9 mouse cellular contexts compared by ENCODE assay signal in genomic region chr8:70501820-70502529, GRCm38 (mm10). TPM values are rescaled to one million over a fixed set of nuclear protein-coding genes. Genes with fewer than 3 reads are reported as not detected.
DNase-seq lines count a peak whose midpoint lies in the region; ATAC-seq and TF ChIP-seq lines count a peak whose summit lies in the region.
"Had no signal": no experiment of that assay in that cellular context is flagged by ENCODE, and none has a peak within 500 bp of the region (broad histone marks: within the 10 kb centered on the region; RNA-seq: fewer than 3 reads in every experiment).

No protein-coding gene starts in this region.

- ATAC-seq in limb, embryonic 13.5 days (ENCODE audit: low FRiP score, low read depth): no peak

- peak overlapping the region; percentile 82 for H3K27ac ChIP-seq in MEL (ENCODE audit: control insufficient read depth, low read depth, low read length)
- no peak overlapping the region for H3K27ac ChIP-seq in limb, embryonic 13.5 days

- peaks cover 3 to 35% of the 10 kb centered on the region in 2 experiments; a peak in 3 of 4 replicates for H3K4me1 ChIP-seq in MEL (ENCODE audit: control insufficient read depth in 1 of 2, insufficient read depth in 2 of 2, low read length in 2 of 2)
- H3K4me1 ChIP-seq in limb, embryonic 13.5 days: peaks cover 75% of the 10 kb centered on the region

- peak overlapping the region; percentile 88 for H3K9ac ChIP-seq in MEL (ENCODE audit: control insufficient read depth, low read depth, low read length, poor library complexity, severe bottlenecking)
- peak overlapping the region; percentile 57; the same call in 1 of the 2 replicates for H3K9ac ChIP-seq in limb, embryonic 13.5 days

- no peak for TF ChIP-seq POLR2A in MEL (IDR thresholded peaks at IDR 0.05; ENCODE audit: control insufficient read depth in 1 of 2, insufficient read depth in 1 of 2, low read depth in 1 of 2, low read length in 2 of 2, poor library complexity in 1 of 2)

- no peaks in the 10 kb centered on the region for H3K27me3 ChIP-seq in MEL (ENCODE audit: control insufficient read depth in 1 of 2, insufficient read depth in 2 of 2, low read length in 2 of 2)
- peaks cover 49% of the 10 kb centered on the region for H3K27me3 ChIP-seq in limb, embryonic 13.5 days

- no peaks in the 10 kb centered on the region for H3K9me3 ChIP-seq in MEL (replicated peaks; ENCODE audit: insufficient read depth, low read length)
- H3K9me3 ChIP-seq in limb, embryonic 13.5 days: no peaks in the 10 kb centered on the region

- no peak for TF ChIP-seq EP300 in MEL (IDR thresholded peaks at IDR 0.05; ENCODE audit: low read depth in 1 of 2, low read length in 2 of 2)

- peak overlapping the region; percentile 54 to 84 for H3K4me3 ChIP-seq in MEL (ENCODE audit: control insufficient read depth in 1 of 2, insufficient read depth in 1 of 2, low read depth in 2 of 2, low read length in 2 of 2)
- 0 out of 2 replicates have a peak overlapping the region, but pooled peaks have one; percentile 0 for H3K4me3 ChIP-seq in limb, embryonic 13.5 days

- peak overlapping the region; percentile 79 for H3K4me2 ChIP-seq in limb, embryonic 13.5 days (replicated peaks)

- H3K36me3 ChIP-seq in MEL (ENCODE audit: control insufficient read depth in 1 of 2, insufficient read depth in 2 of 2, low read length in 2 of 2): peaks cover 0 to 18% of the 10 kb centered on the region in 2 experiments; a peak in 2 of 4 replicates
- H3K36me3 ChIP-seq in limb, embryonic 13.5 days: peaks cover 4% of the 10 kb centered on the region

- TF ChIP-seq RAD21 in MEL (IDR thresholded peaks at IDR 0.05; ENCODE audit: low read depth, low read length): no peak; the same call in 1 of the 2 replicates

- no peak for TF ChIP-seq CTCF in MEL (IDR thresholded peaks at IDR 0.05 in 2 of 3, conservative IDR thresholded peaks at IDR 0.05 in 1 of 3; ENCODE audit: control insufficient read depth in 1 of 3, insufficient read depth in 1 of 3, low read depth in 2 of 3, low read length in 3 of 3, poor library complexity in 1 of 3, severe bottlenecking in 1 of 3)

- H3K79me2 ChIP-seq in MEL (ENCODE audit: control insufficient read depth, insufficient read depth, low read length, poor library complexity): peaks cover 16% of the 10 kb centered on the region

- WGBS in limb, embryonic 13.5 days: 14% methylated on average over 23 of the region's 23 CpGs

- DNase-seq in heart, adult 18-20 months: peak; percentile 69 to 73
- DNase-seq in heart, adult 8-10 months (ENCODE audit: low spot score): no peak
- DNase-seq in MEL (ENCODE audit: low read depth, low spot score): peak; percentile 68
- DNase-seq in gastrocnemius, postnatal 25 days: peak; percentile 75
- DNase-seq in urinary bladder, adult 2 months (ENCODE audit: low spot score): no peak
- no peak for DNase-seq in layer of hippocampus, postnatal 14 days (ENCODE audit: low spot score in 2 of 2)
- DNase-seq in frontal cortex, adult 2 months (ENCODE audit: extremely low spot score in 1 of 2, low spot score in 1 of 2): no peak

TF ChIP-seq in MEL, 35 proteins besides CTCF, POLR2A, EP300 and RAD21 (continues in another document):
- no peak for TF ChIP-seq MYB (IDR thresholded peaks at IDR 0.05; ENCODE audit: low read depth, low read length)
- TF ChIP-seq ZNF384 (IDR thresholded peaks at IDR 0.05; ENCODE audit: low read depth, low read length): no peak
- TF ChIP-seq TCF12 (IDR thresholded peaks at IDR 0.05; ENCODE audit: low read depth, low read length): 0 out of 2 replicates have a peak, but pooled peaks have one; percentile 12
- TF ChIP-seq NELFE (IDR thresholded peaks at IDR 0.05; ENCODE audit: low read depth, low read length): no peak
- TF ChIP-seq KAT2A (conservative IDR thresholded peaks at IDR 0.05; ENCODE audit: low read depth, low read length): no peak; the same call in 1 of the 2 replicates
- no peak for TF ChIP-seq SMC3 (IDR thresholded peaks at IDR 0.05; ENCODE audit: low read depth, low read length)
- no peak for TF ChIP-seq MEF2A (IDR thresholded peaks at IDR 0.05; ENCODE audit: extremely low read depth, insufficient replicate concordance, low read depth, low read length, poor library complexity, severe bottlenecking)
- TF ChIP-seq NRF1 (IDR thresholded peaks at IDR 0.05; ENCODE audit: insufficient read depth, low read depth, low read length, poor library complexity, severe bottlenecking): no peak
- TF ChIP-seq RCOR1 (IDR thresholded peaks at IDR 0.05; ENCODE audit: low read depth, low read length): no peak
- peak; percentile 27; the same call in 1 of the 2 replicates for TF ChIP-seq SIN3A (IDR thresholded peaks at IDR 0.05; ENCODE audit: low read length)
- peak; percentile 45; the same call in 1 of the 2 replicates for TF ChIP-seq HCFC1 (IDR thresholded peaks at IDR 0.05; ENCODE audit: low read depth, low read length)
- TF ChIP-seq CHD2 (IDR thresholded peaks at IDR 0.05; ENCODE audit: low read length): peak; percentile 66
- TF ChIP-seq POLR2AphosphoS2 (IDR thresholded peaks at IDR 0.05; ENCODE audit: low read length): no peak
- 0 out of 2 replicates have a peak, but pooled peaks have one; percentile 15 for TF ChIP-seq TBP (IDR thresholded peaks at IDR 0.05; ENCODE audit: low read depth, low read length)
- TF ChIP-seq USF1 (IDR thresholded peaks at IDR 0.05; ENCODE audit: low read depth, low read length): no peak
- TF ChIP-seq BHLHE40 (IDR thresholded peaks at IDR 0.05; ENCODE audit: borderline replicate concordance, low read depth, low read length): no peak; the same call in 1 of the 2 replicates
- no peak for TF ChIP-seq ZKSCAN1 (IDR thresholded peaks at IDR 0.05; ENCODE audit: low read depth, low read length)
- TF ChIP-seq MXI1 (IDR thresholded peaks at IDR 0.05; ENCODE audit: low read depth, low read length): no peak
- TF ChIP-seq UBTF (IDR thresholded peaks at IDR 0.05; ENCODE audit: borderline replicate concordance, insufficient read depth, low read depth, low read length): no peak
- no peak for TF ChIP-seq E2F4 (IDR thresholded peaks at IDR 0.05; ENCODE audit: borderline replicate concordance, low read depth, low read length)

RNA-seq across cellular contexts. Expression of gene Rex1bd, which starts 4.6 kb away (rescaled TPM):
- 100 to 1,000 TPM; 113 to 128 TPM for total RNA-seq in heart, adult 18-20 months (2021)
- 100 to 1,000 TPM; 118 to 133 (median 124) TPM for total RNA-seq in heart, adult 8-10 months (2022)
- 200 and 204 TPM in 2 replicates for total RNA-seq in MEL (2012; rRNA removed)
- polyA plus RNA-seq in MEL (2012; ENCODE audit: insufficient read depth in 1 of 2, insufficient read length in 2 of 2, low read depth in 1 of 2, low replicate concordance in 2 of 2, missing spikeins in 1 of 2): 100 to 1,000 TPM in 1 of 2 experiments, not detected in 1; 145 TPM
- 100 to 1,000 TPM; 112 to 120 TPM for total RNA-seq in gastrocnemius, postnatal 25 days (2021)
- polyA plus RNA-seq in limb, embryonic 13.5 days (2015; fragmentation: Nextera tagmentation; extraction: Ambion mirVana): 139 and 148 TPM in 2 replicates
- 119 and 129 TPM in 2 replicates for polyA plus RNA-seq in urinary bladder, adult 2 months (2012; rRNA removed)
- 100 to 1,000 TPM in 1 of 2 experiments, 10 to 100 TPM in 1; 83.2 to 103 TPM for total RNA-seq in layer of hippocampus, postnatal 14 days (2021)
- 197 and 210 TPM in 2 replicates for polyA plus RNA-seq in frontal cortex, adult 2 months (2012; rRNA removed)

RNA-seq across cellular contexts. Expression of gene Uba52, which starts 8.6 kb away (rescaled TPM):
- 1,000 to 10,000 TPM; 1,328 to 1,514 TPM for total RNA-seq in heart, adult 18-20 months (2021)
- 1,000 to 10,000 TPM; 1,436 to 1,703 (median 1,558) TPM for total RNA-seq in heart, adult 8-10 months (2022)
- 3,582 and 3,633 TPM in 2 replicates for total RNA-seq in MEL (2012; rRNA removed)
- polyA plus RNA-seq in MEL (2012; ENCODE audit: insufficient read depth in 1 of 2, insufficient read length in 2 of 2, low read depth in 1 of 2, low replicate concordance in 2 of 2, missing spikeins in 1 of 2): 1,000 to 10,000 TPM in 1 of 2 experiments, not detected in 1; 2,814 TPM
- 100 to 1,000 TPM; 785 to 797 TPM for total RNA-seq in gastrocnemius, postnatal 25 days (2021)
- polyA plus RNA-seq in limb, embryonic 13.5 days (2015; fragmentation: Nextera tagmentation; extraction: Ambion mirVana): 856 and 861 TPM in 2 replicates
- 881 and 1,275 TPM in 2 replicates for polyA plus RNA-seq in urinary bladder, adult 2 months (2012; rRNA removed)
- total RNA-seq in layer of hippocampus, postnatal 14 days (2021): 1,000 to 10,000 TPM; 1,048 to 1,082 TPM
- polyA plus RNA-seq in frontal cortex, adult 2 months (2012; rRNA removed): 901 and 1,108 TPM in 2 replicates

RNA-seq across cellular contexts. Expression of gene Crlf1, which starts 9.0 kb away (rescaled TPM):
- under 1 TPM; 0.20 to 0.62 TPM for total RNA-seq in heart, adult 18-20 months (2021)
- total RNA-seq in heart, adult 8-10 months (2022): under 1 TPM in 2 of 4 experiments, not detected in 2; 0.57 to 0.97 TPM
- total RNA-seq in MEL (2012; rRNA removed): 3.8 and 6.6 TPM in 2 replicates
- polyA plus RNA-seq in MEL (2012; ENCODE audit: insufficient read depth in 1 of 2, insufficient read length in 2 of 2, low read depth in 1 of 2, low replicate concordance in 2 of 2, missing spikeins in 1 of 2): 10 to 100 TPM in 1 of 2 experiments, not detected in 1; 26.6 TPM
- 1 to 10 TPM; 1.7 to 3.8 TPM for total RNA-seq in gastrocnemius, postnatal 25 days (2021)
- polyA plus RNA-seq in limb, embryonic 13.5 days (2015; fragmentation: Nextera tagmentation; extraction: Ambion mirVana): 83.3 and 85.0 TPM in 2 replicates
- 0.40 and 0.41 TPM in 2 replicates for polyA plus RNA-seq in urinary bladder, adult 2 months (2012; rRNA removed)
- total RNA-seq in layer of hippocampus, postnatal 14 days (2021): 10 to 100 TPM; 21.8 to 24.2 TPM
- polyA plus RNA-seq in frontal cortex, adult 2 months (2012; rRNA removed): 1.8 and 3.4 TPM in 2 replicates

RNA-seq across cellular contexts. Expression of gene Tmem59l, which starts 14.8 kb away (rescaled TPM):
- not detected for total RNA-seq in heart, adult 18-20 months (2021)
- total RNA-seq in heart, adult 8-10 months (2022): not detected
- total RNA-seq in MEL (2012; rRNA removed): not detected in 2 replicates
- not detected for polyA plus RNA-seq in MEL (2012; ENCODE audit: insufficient read depth in 1 of 2, insufficient read length in 2 of 2, low read depth in 1 of 2, low replicate concordance in 2 of 2, missing spikeins in 1 of 2)
- not detected for total RNA-seq in gastrocnemius, postnatal 25 days (2021)
- polyA plus RNA-seq in limb, embryonic 13.5 days (2015; fragmentation: Nextera tagmentation; extraction: Ambion mirVana): 24.2 and 26.6 TPM in 2 replicates
- 0.08 and 0.28 TPM in 2 replicates for polyA plus RNA-seq in urinary bladder, adult 2 months (2012; rRNA removed)
- 100 to 1,000 TPM; 251 to 263 TPM for total RNA-seq in layer of hippocampus, postnatal 14 days (2021)
- polyA plus RNA-seq in frontal cortex, adult 2 months (2012; rRNA removed): 263 and 277 TPM in 2 replicates
- polyA plus RNA-seq: spleen, adult 2 months had no signal

RNA-seq across cellular contexts. Expression of gene Klhl26, which starts 25.2 kb away (rescaled TPM):
- total RNA-seq in heart, adult 18-20 months (2021): 1 to 10 TPM; 8.4 to 9.7 TPM
- total RNA-seq in heart, adult 8-10 months (2022): 1 to 10 TPM; 8.1 to 9.3 (median 8.4) TPM
- total RNA-seq in MEL (2012; rRNA removed): 7.6 and 8.0 TPM in 2 replicates
- 10 to 100 TPM in 1 of 2 experiments, not detected in 1; 11.4 TPM for polyA plus RNA-seq in MEL (2012; ENCODE audit: insufficient read depth in 1 of 2, insufficient read length in 2 of 2, low read depth in 1 of 2, low replicate concordance in 2 of 2, missing spikeins in 1 of 2)
- total RNA-seq in gastrocnemius, postnatal 25 days (2021): 1 to 10 TPM; 4.9 to 6.1 TPM
- polyA plus RNA-seq in limb, embryonic 13.5 days (2015; fragmentation: Nextera tagmentation; extraction: Ambion mirVana): 29.0 and 30.3 TPM in 2 replicates
- polyA plus RNA-seq in urinary bladder, adult 2 months (2012; rRNA removed): 34.7 and 36.9 TPM in 2 replicates
- 10 to 100 TPM; 44.7 to 45.5 TPM for total RNA-seq in layer of hippocampus, postnatal 14 days (2021)
- polyA plus RNA-seq in frontal cortex, adult 2 months (2012; rRNA removed): 59.4 and 59.6 TPM in 2 replicates

Comparison
In these comparisons a context has a peak if more than half of its experiments do, and no peak if none do; other contexts are left out.
1. DNase-seq: peak in heart, adult 18-20 months (2 of 2), MEL (single experiment) and gastrocnemius, postnatal 25 days (single experiment); none in heart, adult 8-10 months (single experiment), urinary bladder, adult 2 months (single experiment), layer of hippocampus, postnatal 14 days (0 of 2) and frontal cortex, adult 2 months (0 of 2).